Mouse (Mus musculus): ENCODE results near the gene Olfr549. TPM values are rescaled to one million over a fixed set of nuclear protein-coding genes. Genes with fewer than 3 reads are reported as not detected.
A peak's percentile ranks its signal among the peaks of the same experiment; 100 is the strongest.

Olfr549 gene
- polyA plus RNA-seq, 1 experiment from 2014 or later, result not detected

DNA sequence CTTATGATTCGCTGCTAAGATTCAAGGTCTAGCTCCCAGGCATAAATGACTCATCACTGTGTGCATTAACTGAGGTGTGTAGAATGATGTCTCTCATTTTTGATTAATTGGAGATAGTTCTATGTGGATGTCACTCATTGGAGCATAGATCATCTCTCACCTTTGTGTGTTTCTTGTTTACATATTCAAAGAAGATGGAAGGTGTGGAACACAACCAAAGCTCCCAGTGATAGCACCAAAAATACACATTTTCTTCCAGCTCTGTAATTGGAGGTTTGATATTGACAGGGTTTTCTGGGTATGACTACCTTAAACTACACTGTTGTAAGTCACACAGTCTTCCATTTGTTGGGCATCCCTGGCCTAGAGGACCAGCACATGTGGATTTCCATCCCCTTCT is 15.2 kb upstream of the Olfr549 start, which contains the start of gene Olfr547:
Gene Olfr547, plus strand, starts transcription at position 301 of the 400 bp plus-strand sequence.
- ATAC-seq (ENCODE audit: extremely low read depth, insufficient number of reproducible peaks, low FRiP score, low TSS enrichment), result no peak
- Histone ChIP-seq H3K9ac (no peak within 1 kb of the TSS), H3K4me1 (no peaks in the 10 kb centered on the region), H3K4me2 (no peak within 1 kb of the TSS), H3K27me3 (replicated peaks) (no peaks in the 10 kb centered on the region), H3K4me3 (no peak within 1 kb of the TSS), H3K36me3 (no peaks in the 10 kb centered on the region), H3K9me3 (no peaks in the 10 kb centered on the region), H3K27ac (replicated peaks) (no peak within 1 kb of the TSS)
- 62% methylated on average over 1 of the region's 1 CpGs for WGBS

DNA sequence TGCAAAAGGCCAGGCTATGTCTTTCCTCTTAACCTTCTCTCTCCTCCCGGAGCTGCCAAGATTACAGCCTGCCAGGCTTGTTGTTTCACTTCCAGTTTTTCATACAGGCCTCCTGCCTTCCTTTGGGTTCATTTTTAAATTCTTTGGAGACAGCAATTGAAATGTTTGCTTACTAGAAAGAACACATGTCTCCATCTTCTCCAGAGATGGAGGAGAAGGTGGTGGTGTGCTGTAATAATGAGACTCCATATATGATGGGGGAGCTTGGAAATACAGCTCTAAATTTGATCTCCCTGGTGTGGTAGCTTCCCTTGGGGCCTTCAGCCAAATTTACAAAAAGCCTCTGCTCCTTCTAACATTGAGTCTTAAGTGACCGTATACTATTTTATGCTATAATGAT is 9.1 kb upstream of the Olfr549 start, which contains the start of gene Olfr548-ps1:
Gene Olfr548-ps1, plus strand, starts transcription at position 301 of the 400 bp plus-strand sequence.
- ATAC-seq (ENCODE audit: extremely low read depth, insufficient number of reproducible peaks, low FRiP score, low TSS enrichment), result no peak
- H3K4me3 ChIP-seq, result no peak within 1 kb of the TSS
- 73% methylated on average over 2 of the region's 2 CpGs for WGBS
- no peak within 1 kb of the TSS for H3K9ac ChIP-seq
- no peak within 1 kb of the TSS for H3K27ac ChIP-seq (replicated peaks)
- no peaks in the 10 kb centered on the region for H3K4me1 ChIP-seq
- H3K36me3 ChIP-seq, result no peaks in the 10 kb centered on the region
- no peaks in the 10 kb centered on the region for H3K9me3 ChIP-seq
- H3K4me2 ChIP-seq, result no peak within 1 kb of the TSS
- no peaks in the 10 kb centered on the region for H3K27me3 ChIP-seq (replicated peaks)

DNA sequence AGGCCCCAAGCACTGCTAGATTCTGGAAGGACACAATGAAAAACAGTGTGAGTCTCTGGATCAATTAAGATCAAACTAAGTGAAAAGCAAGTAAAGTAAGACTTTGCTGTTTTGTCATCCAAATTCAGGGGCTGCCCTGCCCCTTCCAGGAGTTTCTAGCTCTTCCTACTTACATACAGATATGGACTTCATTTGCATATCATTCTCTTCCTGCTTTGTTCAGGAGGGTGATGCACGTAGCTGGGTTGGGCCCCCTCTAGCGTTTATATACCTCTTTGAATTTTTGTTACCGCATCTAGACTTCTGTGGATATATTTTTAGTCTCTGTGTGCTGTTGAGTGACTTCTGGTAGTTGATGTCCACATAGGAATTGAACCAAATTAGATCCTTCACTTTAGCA is 8.4 kb upstream of the Olfr549 start:
- Histone ChIP-seq H3K4me3 (no peak overlapping the region), H3K9ac (no peak overlapping the region), H3K4me1 (no peaks in the 10 kb centered on the region), H3K27me3 (replicated peaks) (no peaks in the 10 kb centered on the region), H3K4me2 (no peak overlapping the region), H3K27ac (replicated peaks) (no peak overlapping the region), H3K9me3 (no peaks in the 10 kb centered on the region), H3K36me3 (no peaks in the 10 kb centered on the region)
- 37% methylated on average over 3 of the region's 3 CpGs for WGBS
- ATAC-seq (ENCODE audit: extremely low read depth, insufficient number of reproducible peaks, low FRiP score, low TSS enrichment), result no peak

DNA sequence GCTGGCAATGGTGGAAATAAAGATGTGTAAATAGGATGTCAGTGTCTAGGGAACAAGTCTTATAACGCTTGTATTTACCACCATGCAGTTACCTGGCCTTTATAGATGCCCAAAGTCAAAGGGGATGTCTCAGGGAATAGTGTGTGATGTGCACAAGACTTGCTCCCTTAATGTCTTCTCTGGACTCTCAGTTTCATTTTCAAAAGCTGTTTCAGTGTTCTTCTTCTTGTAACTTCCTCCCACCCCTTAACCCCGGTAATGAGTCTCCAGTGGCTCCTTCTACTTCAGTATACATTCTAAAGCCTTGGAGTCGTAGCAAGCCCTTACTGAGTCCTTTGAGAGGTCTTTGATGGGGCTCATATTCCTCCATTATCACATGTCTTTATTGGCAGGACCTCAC is 3.6 kb downstream of the Olfr549 start:
- Histone ChIP-seq H3K4me1 (no peaks in the 10 kb centered on the region), H3K9ac (no peak overlapping the region), H3K27ac (replicated peaks) (no peak overlapping the region), H3K4me2 (no peak overlapping the region), H3K4me3 (no peak overlapping the region), H3K27me3 (replicated peaks) (no peaks in the 10 kb centered on the region), H3K36me3 (no peaks in the 10 kb centered on the region), H3K9me3 (no peaks in the 10 kb centered on the region)
- no peak for ATAC-seq (ENCODE audit: extremely low read depth, insufficient number of reproducible peaks, low FRiP score, low TSS enrichment)
- 74% methylated on average over 3 of the region's 3 CpGs for WGBS

DNA sequence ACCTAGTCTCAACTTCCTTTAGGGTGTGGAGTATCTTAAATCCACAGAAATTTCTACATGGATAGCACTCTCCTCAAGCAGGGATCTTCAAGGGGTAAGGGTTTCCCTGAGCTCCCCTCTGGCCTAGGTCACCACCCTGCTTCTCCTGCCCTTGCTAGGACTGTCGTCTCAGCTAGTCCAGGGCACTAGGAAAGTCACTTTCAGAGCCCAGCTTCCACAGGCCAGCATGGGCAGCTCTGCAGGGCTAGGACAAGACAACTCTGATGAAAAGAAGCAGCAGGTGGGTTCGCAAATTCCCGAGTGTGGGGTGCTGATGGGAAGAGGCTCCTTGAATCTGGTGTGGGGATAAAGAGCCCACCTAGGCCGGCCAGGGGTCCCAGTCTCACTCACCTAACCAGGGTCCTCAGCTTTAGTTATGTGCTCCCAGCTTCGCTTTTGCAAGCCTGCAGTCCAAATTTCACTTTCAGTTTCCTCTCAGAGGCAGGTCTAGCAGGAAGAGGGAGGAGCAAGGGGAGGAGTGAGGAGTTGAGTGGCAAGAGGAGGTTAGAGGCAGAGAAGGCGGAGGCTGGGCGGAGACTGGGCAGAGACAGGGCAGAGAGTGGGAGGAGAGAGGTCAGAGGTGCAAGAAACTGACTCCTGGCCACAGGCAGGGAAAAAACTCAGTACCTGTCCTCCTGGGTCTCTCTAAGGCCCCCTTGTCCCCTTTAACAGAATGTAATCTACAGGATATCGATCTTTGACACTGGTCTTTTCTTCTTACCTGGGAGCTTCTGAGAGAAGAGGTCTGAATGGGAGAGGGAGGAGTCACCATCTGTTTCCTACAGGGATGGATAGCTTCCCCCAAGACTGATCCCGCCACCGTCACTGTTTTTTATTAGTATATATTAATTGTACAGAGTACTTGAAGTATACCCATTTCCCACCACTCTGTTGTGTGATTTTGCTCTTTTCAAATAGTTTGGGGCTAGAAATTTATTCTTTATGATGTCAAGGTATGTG is 15.6 kb downstream of the Olfr549 start, which contains the start of gene Trim21:
Gene Trim21, minus strand, starts transcription at position 488 of the 999 bp plus-strand sequence.
- peaks cover 8% of the 10 kb centered on the region for H3K4me1 ChIP-seq
- H3K27ac ChIP-seq (replicated peaks), result 0 out of 2 replicates have a peak within 1 kb of the TSS, but pooled peaks have one; percentile 14
- 21% methylated on average over 10 of the region's 10 CpGs for WGBS
- H3K4me3 ChIP-seq, result peak within 1 kb of the TSS; percentile 64
- ATAC-seq (ENCODE audit: extremely low read depth, insufficient number of reproducible peaks, low FRiP score, low TSS enrichment), result peak; percentile 82; the same call in 1 of the 2 replicates
- peak within 1 kb of the TSS; percentile 83 for H3K9ac ChIP-seq
- H3K4me2 ChIP-seq, result peak within 1 kb of the TSS; percentile 81
- H3K9me3 ChIP-seq, result no peaks in the 10 kb centered on the region
- no peaks in the 10 kb centered on the region for H3K27me3 ChIP-seq (replicated peaks)
- H3K36me3 ChIP-seq, result peaks cover 1% of the 10 kb centered on the region; the same call in 1 of the 2 replicates

DNA sequence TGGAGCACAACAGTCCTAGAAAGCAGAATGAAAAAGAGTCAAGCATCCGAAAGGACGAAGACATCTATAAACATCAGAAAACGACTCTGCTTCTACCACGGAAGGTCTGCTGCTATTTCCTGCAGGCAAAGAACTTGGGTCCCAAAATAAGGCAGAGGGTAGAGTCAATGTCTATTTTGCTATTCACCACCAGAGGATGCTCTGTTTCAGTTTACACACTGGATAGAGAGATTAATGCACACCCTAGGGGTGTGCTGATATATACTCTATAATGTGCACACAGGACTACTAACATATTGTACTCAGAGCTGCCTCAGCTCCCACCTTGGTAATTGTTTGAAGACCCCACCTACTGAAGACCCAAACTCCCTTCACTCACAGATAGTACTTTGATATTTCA is 16.5 kb downstream of the Olfr549 start:
- Histone ChIP-seq H3K4me1 (peaks cover 8% of the 10 kb centered on the region), H3K9me3 (no peaks in the 10 kb centered on the region), H3K27ac (replicated peaks) (no peak overlapping the region), H3K27me3 (replicated peaks) (no peaks in the 10 kb centered on the region), H3K9ac (no peak overlapping the region), H3K36me3 (no peaks in the 10 kb centered on the region), H3K4me2 (no peak overlapping the region), H3K4me3 (no peak overlapping the region)
- no peak for ATAC-seq (ENCODE audit: extremely low read depth, insufficient number of reproducible peaks, low FRiP score, low TSS enrichment)
- WGBS, result 84% methylated on average over 4 of the region's 4 CpGs

DNA sequence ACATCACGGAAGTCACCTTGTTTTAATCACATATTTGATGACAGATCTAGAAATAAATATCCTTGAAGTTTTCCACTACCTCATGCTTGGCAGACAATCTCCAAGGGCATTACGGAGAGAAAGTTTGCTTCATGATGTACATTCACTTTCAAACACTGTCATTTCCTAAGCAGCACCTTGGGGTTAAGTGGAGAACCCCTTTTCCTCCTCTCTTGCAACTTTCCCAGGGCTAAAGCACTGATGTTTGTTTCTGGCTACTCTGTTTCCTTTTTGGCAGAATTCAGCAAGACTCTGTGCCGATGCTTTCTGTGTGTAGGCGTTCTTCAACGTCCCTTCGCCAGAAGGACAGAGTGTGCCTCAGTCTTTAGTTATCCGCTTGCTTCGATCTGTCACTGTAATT is 21.5 kb downstream of the Olfr549 start, which contains the start of gene Olfr550:
Gene Olfr550, plus strand, starts transcription at position 301 of the 400 bp plus-strand sequence.
- no peaks in the 10 kb centered on the region for H3K9me3 ChIP-seq
- 80% methylated on average over 8 of the region's 8 CpGs for WGBS
- H3K36me3 ChIP-seq, result no peaks in the 10 kb centered on the region
- H3K4me2 ChIP-seq, result no peak within 1 kb of the TSS
- H3K4me1 ChIP-seq, result no peaks in the 10 kb centered on the region
- ATAC-seq (ENCODE audit: extremely low read depth, insufficient number of reproducible peaks, low FRiP score, low TSS enrichment), result no peak
- no peak within 1 kb of the TSS for H3K9ac ChIP-seq
- H3K4me3 ChIP-seq, result no peak within 1 kb of the TSS
- no peak within 1 kb of the TSS for H3K27ac ChIP-seq (replicated peaks)
- H3K27me3 ChIP-seq (replicated peaks), result no peaks in the 10 kb centered on the region

DNA sequence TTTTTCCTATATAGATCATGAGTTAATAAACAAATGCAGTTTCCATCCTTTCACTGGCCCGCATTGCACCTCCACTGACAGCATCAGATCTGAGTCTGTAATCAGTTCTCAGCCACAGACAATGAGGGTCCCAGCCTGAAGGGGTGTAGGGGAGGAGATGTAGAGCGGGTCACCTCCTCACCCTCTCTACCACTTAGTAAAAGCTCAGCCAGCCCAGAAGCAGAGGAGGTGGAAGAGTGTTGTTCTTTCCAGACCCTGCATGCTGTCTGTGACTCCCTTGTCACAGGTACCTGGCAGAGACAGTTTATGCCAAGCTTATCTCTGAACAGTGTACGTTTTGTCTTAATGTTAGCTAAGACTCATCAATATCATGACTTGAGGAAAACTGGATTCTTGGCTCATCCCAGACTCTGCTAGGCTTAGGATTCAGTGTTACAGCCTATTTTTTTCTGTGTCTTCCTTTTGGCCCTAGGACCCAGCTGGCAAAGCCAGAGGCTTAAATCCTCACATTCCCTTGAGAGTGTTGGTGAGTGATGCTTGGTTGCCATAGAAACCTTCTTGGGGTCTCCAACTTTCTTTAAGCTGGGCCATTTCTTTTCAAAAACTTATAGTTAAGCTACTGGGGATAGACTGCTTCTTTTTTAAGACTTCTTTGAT is 23.6 kb downstream of the Olfr549 start:
- no peaks in the 10 kb centered on the region for H3K36me3 ChIP-seq
- no peak overlapping the region for H3K4me2 ChIP-seq

DNA sequence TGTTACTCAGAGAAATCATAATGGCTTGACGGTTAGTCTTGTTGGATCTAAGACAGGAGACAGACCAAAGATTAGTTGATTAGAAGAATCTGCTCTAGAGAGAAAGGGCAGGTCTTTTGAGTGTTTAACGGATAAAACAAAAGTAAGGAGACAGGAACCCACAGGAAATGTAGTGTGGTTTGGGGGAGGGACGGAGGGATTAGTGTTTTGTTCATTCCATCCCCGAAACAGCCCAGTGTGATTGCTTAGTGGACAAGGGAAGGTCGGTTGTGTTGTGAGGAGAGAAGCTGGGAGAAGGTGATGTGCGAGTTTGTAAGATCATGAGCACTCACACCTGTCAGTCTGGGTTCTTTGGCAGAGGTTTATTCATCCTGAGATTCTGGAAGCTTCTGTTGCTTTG is 26.3 kb downstream of the Olfr549 start:
- H3K27me3 ChIP-seq (replicated peaks), result no peaks in the 10 kb centered on the region
- H3K4me3 ChIP-seq, result no peak overlapping the region
- no peaks in the 10 kb centered on the region for H3K9me3 ChIP-seq
- no peaks in the 10 kb centered on the region for H3K4me1 ChIP-seq
- H3K36me3 ChIP-seq, result no peaks in the 10 kb centered on the region
- no peak overlapping the region for H3K27ac ChIP-seq (replicated peaks)
- 60% methylated on average over 6 of the region's 6 CpGs for WGBS
- ATAC-seq (ENCODE audit: extremely low read depth, insufficient number of reproducible peaks, low FRiP score, low TSS enrichment), result no peak
- no peak overlapping the region for H3K9ac ChIP-seq
- H3K4me2 ChIP-seq, result no peak overlapping the region

More for the DNA sequence above, 23.6 kb downstream of the Olfr549 start:
- no peak overlapping the region for H3K27ac ChIP-seq (replicated peaks)
- H3K4me3 ChIP-seq, result no peak overlapping the region
- H3K9ac ChIP-seq, result no peak overlapping the region
- no peaks in the 10 kb centered on the region for H3K9me3 ChIP-seq
- H3K4me1 ChIP-seq, result no peaks in the 10 kb centered on the region
- H3K27me3 ChIP-seq (replicated peaks), result no peaks in the 10 kb centered on the region
- ATAC-seq (ENCODE audit: extremely low read depth, insufficient number of reproducible peaks, low FRiP score, low TSS enrichment), result no peak
- 60% methylated on average over 3 of the region's 3 CpGs for WGBS

DNA sequence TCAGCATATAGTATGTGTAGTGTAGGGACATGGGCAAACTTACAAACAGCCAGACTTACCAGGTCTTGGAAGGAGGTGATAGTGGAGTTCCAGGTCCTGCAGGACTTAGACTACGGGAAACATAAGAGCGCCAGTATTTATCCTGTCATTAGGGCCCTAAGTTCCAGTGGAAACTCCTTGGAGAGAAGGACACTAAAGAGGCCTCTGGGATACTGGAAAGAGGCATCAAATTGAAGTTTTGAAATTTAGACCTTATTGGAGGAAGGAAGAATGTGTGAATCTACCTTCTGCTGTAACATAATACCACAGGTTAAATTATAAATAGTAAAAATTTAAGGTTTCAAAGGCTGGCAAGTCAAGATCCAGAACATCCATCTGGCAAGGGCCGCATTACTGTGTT is 42.1 kb downstream of the Olfr549 start, which contains the start of gene Olfr551:
Gene Olfr551, minus strand, starts transcription at position 101 of the 400 bp plus-strand sequence.
- Histone ChIP-seq H3K36me3 (no peaks in the 10 kb centered on the region), H3K27ac (replicated peaks) (no peak within 1 kb of the TSS), H3K4me2 (no peak within 1 kb of the TSS), H3K4me3 (no peak within 1 kb of the TSS), H3K9me3 (no peaks in the 10 kb centered on the region), H3K4me1 (no peaks in the 10 kb centered on the region), H3K9ac (no peak within 1 kb of the TSS), H3K27me3 (replicated peaks) (no peaks in the 10 kb centered on the region)
- no peak for ATAC-seq (ENCODE audit: extremely low read depth, insufficient number of reproducible peaks, low FRiP score, low TSS enrichment)
- 87% methylated on average over 3 of the region's 3 CpGs for WGBS

DNA sequence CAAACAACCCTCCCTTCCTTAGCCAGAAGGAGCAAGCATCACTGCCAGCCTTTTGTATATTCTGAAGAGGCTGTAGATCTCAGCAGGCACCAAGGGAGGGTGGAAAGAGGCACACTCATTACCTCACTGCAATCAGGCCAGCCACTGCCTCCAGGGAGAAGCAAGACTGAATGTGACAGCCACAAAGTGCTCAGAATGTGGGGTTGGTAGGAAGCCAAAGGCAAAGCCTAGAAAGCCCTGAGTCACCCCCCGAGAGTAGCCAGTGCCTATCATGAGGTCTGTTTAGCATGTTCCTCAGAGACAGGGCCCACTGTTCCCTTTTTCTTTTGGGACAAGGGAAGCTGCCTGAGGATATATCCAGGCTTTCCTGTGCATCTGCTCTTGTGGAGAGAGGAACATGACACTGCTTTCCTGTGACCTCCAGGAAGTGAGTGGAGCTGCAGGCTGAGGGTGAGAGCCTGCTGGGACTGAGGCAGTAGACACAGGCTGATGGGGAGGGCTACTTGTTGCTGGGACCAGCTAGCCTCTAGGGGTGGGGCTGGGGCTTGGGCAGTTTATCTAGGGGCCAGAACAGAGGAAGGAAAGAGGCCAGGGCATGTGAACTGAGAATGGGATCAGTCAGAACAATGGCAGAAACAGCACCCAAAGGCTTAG is 47.8 kb downstream of the Olfr549 start, which contains the start of gene Olfr552:
Gene Olfr552, plus strand, starts transcription at position 393 of the 654 bp plus-strand sequence.
- WGBS, result 33% methylated on average over 1 of the region's 1 CpGs
- Histone ChIP-seq H3K9ac (no peak within 1 kb of the TSS), H3K27me3 (replicated peaks) (no peaks in the 10 kb centered on the region), H3K4me2 (no peak within 1 kb of the TSS), H3K9me3 (no peaks in the 10 kb centered on the region), H3K36me3 (no peaks in the 10 kb centered on the region), H3K27ac (replicated peaks) (no peak within 1 kb of the TSS), H3K4me1 (no peaks in the 10 kb centered on the region), H3K4me3 (no peak within 1 kb of the TSS)
- no peak for ATAC-seq (ENCODE audit: extremely low read depth, insufficient number of reproducible peaks, low FRiP score, low TSS enrichment)
